Comparison of ENCODE assay signal across 16 mouse cellular contexts in genomic region chr6:36998942-36999341, GRCm38 (mm10).
DNase-seq lines count a peak whose midpoint lies in the region; ATAC-seq and TF ChIP-seq lines count a peak whose summit lies in the region.
"Had no signal": no experiment of that assay in that cellular context is flagged by ENCODE, and none has a peak within 500 bp of the region (broad histone marks: within the 10 kb centered on the region; RNA-seq: fewer than 3 reads in every experiment).

No protein-coding gene starts in this region.

- no peak overlapping the region for H3K27ac ChIP-seq in lung, embryonic 14.5 days (ENCODE audit: low read depth)
- no peak overlapping the region for H3K27ac ChIP-seq in hindbrain, embryonic 16.5 days (ENCODE audit: low read depth, low read length)
- H3K27ac ChIP-seq: embryonic facial prominence, embryonic 12.5 days; gastrocnemius, adult 2 months; heart, embryonic 10.5 days; hindbrain, embryonic 15.5 days; intestine, embryonic 15.5 days; midbrain, embryonic 12.5 days had no signal

- DNase-seq in frontal cortex, postnatal 14 days (ENCODE audit: low spot score in 2 of 2): no peak
- peak; percentile 5 for DNase-seq in lung, embryonic 14.5 days
- DNase-seq in lung, postnatal 25 days (ENCODE audit: low spot score): no peak
- DNase-seq in cerebellum, adult 8-10 months: peak; percentile 65
- peak; percentile 71 to 77 for DNase-seq in cerebellum, postnatal 36 days
- DNase-seq in yolk sac, embryonic 10.5 days (ENCODE audit: low spot score): no peak
- DNase-seq: gastrocnemius, adult 2 months; kidney, adult 9 months; lung, postnatal 14 days had no signal

- H3K4me3 ChIP-seq in lung, embryonic 14.5 days (ENCODE audit: low read depth, low read length): no peak overlapping the region
- H3K4me3 ChIP-seq in hindbrain, embryonic 16.5 days (ENCODE audit: low read length): no peak overlapping the region
- H3K4me3 ChIP-seq: embryonic facial prominence, embryonic 12.5 days; gastrocnemius, adult 2 months; heart, embryonic 10.5 days; hindbrain, embryonic 15.5 days; intestine, embryonic 15.5 days; midbrain, embryonic 12.5 days had no signal

- no peaks in the 10 kb centered on the region for H3K4me1 ChIP-seq in lung, embryonic 14.5 days (ENCODE audit: insufficient read depth)
- no peaks in the 10 kb centered on the region for H3K4me1 ChIP-seq in hindbrain, embryonic 16.5 days (ENCODE audit: control insufficient read depth, insufficient read depth, low read depth, low read length)
- H3K4me1 ChIP-seq: embryonic facial prominence, embryonic 12.5 days; heart, embryonic 10.5 days; intestine, embryonic 15.5 days; midbrain, embryonic 12.5 days had no signal

- TF ChIP-seq CTCF in lung, embryonic 14.5 days (IDR thresholded peaks at IDR 0.05; ENCODE audit: low read depth): no peak

- no peak overlapping the region for H3K4me2 ChIP-seq in lung, embryonic 14.5 days
- no peak overlapping the region for H3K4me2 ChIP-seq in hindbrain, embryonic 16.5 days (ENCODE audit: low read length)
- H3K4me2 ChIP-seq: embryonic facial prominence, embryonic 12.5 days; hindbrain, embryonic 15.5 days; intestine, embryonic 15.5 days; midbrain, embryonic 12.5 days had no signal

- H3K36me3 ChIP-seq in lung, embryonic 14.5 days (ENCODE audit: insufficient read depth): no peaks in the 10 kb centered on the region
- H3K36me3 ChIP-seq in hindbrain, embryonic 16.5 days (ENCODE audit: control insufficient read depth, insufficient read depth, low read length): no peaks in the 10 kb centered on the region
- H3K36me3 ChIP-seq: embryonic facial prominence, embryonic 12.5 days; heart, embryonic 10.5 days; intestine, embryonic 15.5 days; midbrain, embryonic 12.5 days had no signal

- ATAC-seq in frontal cortex, adult (ENCODE audit: low TSS enrichment): peak; percentile 71
- no peak for ATAC-seq in lung, embryonic 14.5 days (ENCODE audit: insufficient read depth)
- ATAC-seq in hindbrain, embryonic 16.5 days: no peak
- ATAC-seq: intestine, embryonic 15.5 days had no signal

- H3K27me3 ChIP-seq in lung, embryonic 14.5 days (ENCODE audit: insufficient read depth, low read length): no peaks in the 10 kb centered on the region
- H3K27me3 ChIP-seq in hindbrain, embryonic 16.5 days (replicated peaks; ENCODE audit: control insufficient read depth, insufficient read depth, low read length): no peaks in the 10 kb centered on the region
- H3K27me3 ChIP-seq: embryonic facial prominence, embryonic 12.5 days; hindbrain, embryonic 15.5 days; intestine, embryonic 15.5 days; midbrain, embryonic 12.5 days had no signal

- no peaks in the 10 kb centered on the region for H3K9me3 ChIP-seq in lung, embryonic 14.5 days (ENCODE audit: low read depth, low read length)
- H3K9me3 ChIP-seq in hindbrain, embryonic 16.5 days (ENCODE audit: control insufficient read depth, low read length): no peaks in the 10 kb centered on the region
- H3K9me3 ChIP-seq: embryonic facial prominence, embryonic 12.5 days; heart, embryonic 10.5 days; hindbrain, embryonic 15.5 days; intestine, embryonic 15.5 days; midbrain, embryonic 12.5 days had no signal

- no peak overlapping the region for H3K9ac ChIP-seq in lung, embryonic 14.5 days
- H3K9ac ChIP-seq in hindbrain, embryonic 16.5 days (ENCODE audit: low read depth, low read length): no peak overlapping the region
- H3K9ac ChIP-seq: embryonic facial prominence, embryonic 12.5 days; hindbrain, embryonic 15.5 days; intestine, embryonic 15.5 days; midbrain, embryonic 12.5 days had no signal

- 77% methylated on average over 10 of the region's 10 CpGs for WGBS in lung, embryonic 14.5 days
- WGBS in hindbrain, embryonic 16.5 days: 94% methylated on average over 10 of the region's 10 CpGs

Comparison
In these comparisons a context has a peak if more than half of its experiments do, and no peak if none do; other contexts are left out.
1. DNase-seq: peak in lung, embryonic 14.5 days (single experiment), cerebellum, adult 8-10 months (single experiment) and cerebellum, postnatal 36 days (2 of 2); none in frontal cortex, postnatal 14 days (0 of 2), lung, postnatal 25 days (single experiment) and yolk sac, embryonic 10.5 days (single experiment).